Mouse (Mus musculus): ENCODE measurements around the gene Rgs17. TPM values are rescaled to one million over a fixed set of nuclear protein-coding genes. Genes with fewer than 3 reads are reported as not detected.
"Not testable (repeated sequence)": the region's sequence is repeated elsewhere in the genome, so short reads cannot be mapped to it uniquely, and the experiment has no call there.

Gene Rgs17
- polyA plus RNA-seq (2015; fragmentation: Nextera tagmentation; extraction: Ambion mirVana), result 12.0 and 13.4 TPM in 2 replicates

DNA sequence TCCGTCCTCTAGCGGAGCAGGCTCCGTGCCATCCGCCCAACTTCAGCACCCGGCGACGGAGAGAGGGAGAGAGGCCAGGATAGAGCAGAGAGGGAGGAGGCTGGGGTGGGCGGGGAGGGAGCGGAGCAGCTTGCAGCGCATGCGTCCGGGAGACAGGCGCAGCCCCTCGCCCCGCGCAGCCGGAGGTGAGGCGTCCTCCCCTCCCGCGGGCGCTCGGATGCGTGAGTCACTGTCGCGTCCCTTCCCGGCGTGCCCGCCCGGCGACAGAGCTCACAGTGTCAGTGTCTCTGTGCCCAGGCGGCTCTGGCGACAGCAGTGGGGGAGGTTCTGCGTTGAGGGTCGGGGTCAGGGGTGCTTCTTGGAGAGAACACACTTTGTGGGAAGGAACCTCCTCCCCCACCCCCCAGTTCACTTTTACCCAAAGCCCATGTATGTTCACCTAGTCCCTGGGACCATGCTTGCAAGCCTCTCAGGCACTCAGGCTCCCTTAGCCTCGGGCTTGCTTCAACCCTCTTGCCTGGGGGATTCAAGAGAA is at the start of gene Rgs17:
Gene Rgs17, minus strand, starts transcription at position 107 of the 535 bp plus-strand sequence.
- Histone ChIP-seq H3K9me3 (no peaks in the 10 kb centered on the region), H3K9ac (replicated peaks) (peak within 1 kb of the TSS; percentile 85), H3K27ac (peak within 1 kb of the TSS; percentile 83), H3K4me2 (replicated peaks) (peak within 1 kb of the TSS; percentile 76), H3K36me3 (no peaks in the 10 kb centered on the region), H3K4me3 (replicated peaks) (peak within 1 kb of the TSS; percentile 85), H3K27me3 (no peaks in the 10 kb centered on the region; the same call in 1 of the 2 replicates), H3K4me1 (replicated peaks) (peaks cover 13% of the 10 kb centered on the region)
- WGBS, result 0% methylated on average over 22 of the region's 35 CpGs
- ATAC-seq, result peak; percentile 96

DNA sequence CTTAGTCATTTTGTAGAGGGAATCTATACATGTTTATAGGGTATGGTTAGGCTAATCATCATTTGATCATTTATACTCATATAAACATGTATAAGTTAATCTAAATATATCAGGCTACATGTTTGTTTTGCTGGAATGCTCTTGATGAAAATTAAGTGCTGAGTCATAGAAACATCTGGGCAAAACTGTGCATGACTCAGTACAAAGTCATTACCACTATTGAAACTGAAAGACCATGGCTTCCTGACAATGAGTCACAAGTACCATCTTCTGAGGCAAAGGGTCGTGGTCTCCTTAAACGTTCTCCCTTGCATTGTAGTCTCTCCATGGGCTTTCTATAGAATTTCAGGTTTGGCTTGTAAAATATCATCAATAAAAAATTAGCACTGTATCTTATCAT is 45.5 kb upstream of the Rgs17 start:
- H3K9me3 ChIP-seq, result no peaks in the 10 kb centered on the region
- H3K27ac ChIP-seq, result no peak overlapping the region
- no peak overlapping the region for H3K9ac ChIP-seq (replicated peaks)
- 90% methylated on average over 2 of the region's 2 CpGs for WGBS
- H3K27me3 ChIP-seq, result no peaks in the 10 kb centered on the region
- no peaks in the 10 kb centered on the region for H3K4me1 ChIP-seq (replicated peaks)
- ATAC-seq, result no peak
- H3K4me2 ChIP-seq (replicated peaks), result no peak overlapping the region
- H3K36me3 ChIP-seq, result no peaks in the 10 kb centered on the region
- no peak overlapping the region for H3K4me3 ChIP-seq (replicated peaks)

DNA sequence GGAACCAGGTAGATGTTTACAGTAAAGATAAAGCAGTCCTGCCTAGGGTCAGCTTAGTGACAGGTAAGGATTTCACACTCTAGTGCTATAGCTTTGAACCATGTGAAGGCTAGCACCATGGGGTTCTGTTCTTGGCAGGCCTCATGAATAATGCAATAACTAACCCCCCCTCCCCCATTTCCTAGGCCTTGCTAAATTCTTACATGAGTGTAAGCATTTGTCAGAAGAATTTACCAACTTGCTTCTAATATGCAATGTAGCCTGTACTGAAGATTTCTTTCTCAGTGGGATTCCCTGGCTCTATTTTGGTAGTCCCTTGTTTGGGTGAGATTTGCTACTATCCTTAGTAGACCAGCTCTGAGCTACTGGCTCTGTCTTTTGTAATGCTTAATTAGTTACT is 31.6 kb upstream of the Rgs17 start:
- not testable (repeated sequence) for ATAC-seq; H3K4me1 ChIP-seq (replicated peaks); H3K4me3 ChIP-seq (replicated peaks); H3K36me3 ChIP-seq; H3K9me3 ChIP-seq; H3K4me2 ChIP-seq (replicated peaks); H3K27me3 ChIP-seq; H3K9ac ChIP-seq (replicated peaks); H3K27ac ChIP-seq

DNA sequence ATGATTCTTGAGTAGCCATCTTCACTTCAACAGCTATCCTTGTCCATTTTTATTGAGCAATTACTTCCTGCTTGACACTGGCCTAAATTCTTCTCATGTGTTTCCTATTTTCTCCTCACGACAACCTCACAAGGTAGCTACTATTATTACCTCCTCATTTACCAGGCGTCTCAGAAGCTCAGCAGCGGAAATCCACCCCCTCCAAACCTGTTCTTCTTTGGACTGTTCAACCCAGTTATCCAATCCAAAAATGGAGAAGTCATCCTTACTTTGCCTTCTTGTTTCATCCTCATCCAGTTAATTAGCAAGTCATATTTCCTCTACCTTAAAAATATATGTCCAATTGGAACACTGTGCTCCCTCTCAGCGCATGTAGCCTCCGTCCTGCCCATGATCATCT is 2.1 kb upstream of the Rgs17 start:
- Histone ChIP-seq H3K9me3 (no peaks in the 10 kb centered on the region), H3K36me3 (no peaks in the 10 kb centered on the region), H3K27me3 (no peaks in the 10 kb centered on the region; the same call in 1 of the 2 replicates), H3K4me2 (replicated peaks) (no peak overlapping the region), H3K4me3 (replicated peaks) (no peak overlapping the region), H3K4me1 (replicated peaks) (peaks cover 13% of the 10 kb centered on the region), H3K9ac (replicated peaks) (no peak overlapping the region), H3K27ac (no peak overlapping the region)
- ATAC-seq, result no peak
- 94% methylated on average over 5 of the region's 5 CpGs for WGBS

DNA sequence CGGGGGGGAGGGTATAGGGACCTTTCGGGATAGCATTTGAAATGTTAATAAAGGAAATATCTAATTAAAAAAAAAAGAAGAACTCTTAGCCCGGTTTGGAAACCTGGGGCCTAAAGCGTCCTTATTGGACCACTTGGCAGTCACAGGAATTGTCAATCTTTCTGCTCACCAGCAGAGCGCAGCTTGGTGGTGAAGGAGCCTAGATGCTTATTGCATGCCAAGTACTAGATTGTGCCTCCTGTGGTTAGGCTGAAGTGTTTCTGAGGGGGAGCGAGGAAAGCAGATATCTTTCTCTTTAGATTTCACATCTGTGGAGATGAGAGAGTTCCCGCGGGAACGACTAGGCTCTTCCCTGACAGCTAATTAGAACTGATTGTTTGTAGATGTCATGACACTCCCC is 896 bp upstream of the Rgs17 start:
- Histone ChIP-seq H3K9ac (replicated peaks) (no peak overlapping the region), H3K36me3 (no peaks in the 10 kb centered on the region), H3K4me2 (replicated peaks) (peak overlapping the region; percentile 76), H3K27ac (no peak overlapping the region), H3K27me3 (no peaks in the 10 kb centered on the region; the same call in 1 of the 2 replicates), H3K4me1 (replicated peaks) (peaks cover 13% of the 10 kb centered on the region), H3K9me3 (no peaks in the 10 kb centered on the region), H3K4me3 (replicated peaks) (no peak overlapping the region)
- WGBS, result 12% methylated on average over 9 of the region's 9 CpGs
- ATAC-seq, result no peak

DNA sequence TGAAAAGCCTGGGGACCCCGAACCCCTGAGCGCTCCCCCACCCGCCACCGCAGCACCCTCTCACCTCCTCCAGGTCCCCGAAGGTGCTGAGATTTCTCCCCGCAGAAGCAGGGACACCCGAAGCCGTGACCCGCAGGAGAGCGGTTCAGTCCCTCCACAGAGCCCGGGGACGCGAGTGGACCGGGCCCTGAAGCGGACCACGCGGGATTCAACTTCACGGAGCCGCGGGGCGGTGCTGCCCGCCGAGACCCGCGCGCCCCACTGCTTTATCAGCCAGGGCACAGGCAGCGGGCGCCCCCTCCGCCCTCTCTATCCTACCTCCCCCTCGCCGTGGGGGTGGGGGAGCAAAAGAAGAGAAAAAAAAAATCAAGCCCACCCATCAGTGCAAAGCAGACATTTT is 429 bp downstream of the Rgs17 start:
- Histone ChIP-seq H3K4me1 (replicated peaks) (peaks cover 13% of the 10 kb centered on the region), H3K9ac (replicated peaks) (peak overlapping the region; percentile 85), H3K27ac (peak overlapping the region; percentile 83), H3K4me3 (replicated peaks) (peak overlapping the region; percentile 85), H3K27me3 (no peaks in the 10 kb centered on the region; the same call in 1 of the 2 replicates), H3K9me3 (no peaks in the 10 kb centered on the region), H3K4me2 (replicated peaks) (peak overlapping the region; percentile 76), H3K36me3 (no peaks in the 10 kb centered on the region)
- peak; percentile 59 for ATAC-seq
- WGBS, result under 1% methylated on average over 31 of the region's 31 CpGs

DNA sequence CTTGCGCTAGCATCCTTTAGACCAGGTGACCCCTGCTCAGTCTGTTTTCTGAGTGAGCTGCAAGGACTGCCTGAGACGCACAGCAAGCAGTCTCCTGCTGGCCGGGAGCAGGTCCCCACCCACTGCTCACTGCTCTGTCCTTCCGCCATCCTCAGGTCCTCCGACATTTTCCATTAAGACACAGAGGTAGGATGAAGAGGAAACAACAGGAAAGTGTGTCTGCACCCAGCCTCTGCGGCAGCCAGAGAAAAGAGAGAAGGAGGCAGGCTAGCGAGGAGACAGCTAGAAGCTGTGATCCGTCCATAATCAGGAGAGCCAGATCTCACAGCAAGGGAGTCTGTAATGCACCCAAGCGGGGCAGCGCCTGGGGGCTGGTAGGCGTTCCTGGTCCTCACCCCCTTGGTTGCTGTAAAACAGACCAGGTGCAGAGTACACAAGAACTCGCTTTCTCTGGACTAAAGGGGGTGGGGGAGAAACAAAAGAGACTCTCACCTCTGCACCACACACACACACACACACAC is 1.1 kb downstream of the Rgs17 start:
- peak overlapping the region; percentile 76 for H3K4me2 ChIP-seq (replicated peaks)
- no peaks in the 10 kb centered on the region; the same call in 1 of the 2 replicates for H3K27me3 ChIP-seq
- no peaks in the 10 kb centered on the region for H3K9me3 ChIP-seq
- H3K27ac ChIP-seq, result peak overlapping the region; percentile 83
- WGBS, result under 1% methylated on average over 12 of the region's 12 CpGs
- peak; percentile 37 for ATAC-seq
- peaks cover 13% of the 10 kb centered on the region for H3K4me1 ChIP-seq (replicated peaks)
- H3K36me3 ChIP-seq, result no peaks in the 10 kb centered on the region
- H3K9ac ChIP-seq (replicated peaks), result peak overlapping the region; percentile 85
- peak overlapping the region; percentile 85 for H3K4me3 ChIP-seq (replicated peaks)

DNA sequence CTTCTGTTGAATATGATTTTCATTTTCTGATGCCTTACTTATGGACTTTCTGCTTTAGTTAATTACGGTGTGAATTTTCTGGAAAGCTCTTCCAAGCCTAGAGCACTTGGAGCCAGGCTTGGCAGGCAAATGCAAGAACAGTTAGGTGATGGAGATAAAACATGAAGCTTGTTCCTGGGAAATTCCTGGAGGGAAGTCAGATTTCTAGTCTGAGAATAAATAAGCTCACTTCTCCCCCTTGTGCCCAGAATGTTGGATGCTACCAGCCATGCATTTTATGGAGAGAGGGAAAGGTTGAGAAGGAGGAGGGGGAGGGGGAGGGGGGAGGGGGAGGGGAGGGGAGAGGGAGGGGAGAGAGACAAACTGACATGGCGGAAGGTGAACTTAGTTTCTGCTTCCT is 17.8 kb downstream of the Rgs17 start:
- H3K36me3 ChIP-seq, result no peaks in the 10 kb centered on the region
- WGBS, result 92% methylated on average over 2 of the region's 2 CpGs
- no peaks in the 10 kb centered on the region for H3K27me3 ChIP-seq
- no peak overlapping the region for H3K4me2 ChIP-seq (replicated peaks)
- no peaks in the 10 kb centered on the region for H3K9me3 ChIP-seq
- no peak overlapping the region for H3K27ac ChIP-seq
- H3K4me1 ChIP-seq (replicated peaks), result peaks cover 5% of the 10 kb centered on the region; the same call in 1 of the 2 replicates
- no peak overlapping the region for H3K9ac ChIP-seq (replicated peaks)
- no peak overlapping the region for H3K4me3 ChIP-seq (replicated peaks)
- no peak for ATAC-seq

DNA sequence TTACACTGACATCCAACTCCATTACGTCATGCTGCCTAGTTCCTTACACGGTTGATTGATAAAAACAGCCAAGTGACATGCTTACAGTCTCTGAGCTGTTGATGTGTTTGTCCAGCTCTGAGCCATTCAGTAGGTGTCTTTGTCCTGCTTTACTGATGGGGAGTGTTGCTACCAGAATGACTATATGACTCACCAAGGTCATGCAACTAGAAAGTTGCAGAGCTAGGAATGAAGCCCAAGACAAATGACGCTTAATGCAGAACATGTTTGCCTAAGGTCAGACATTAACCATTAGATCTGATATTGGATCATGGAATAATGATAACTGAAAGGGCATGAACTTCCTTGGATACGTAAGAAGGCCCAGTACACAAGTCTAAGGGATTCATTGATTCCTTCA is 20.4 kb downstream of the Rgs17 start:
- no peak overlapping the region for H3K4me3 ChIP-seq (replicated peaks)
- no peaks in the 10 kb centered on the region for H3K27me3 ChIP-seq
- WGBS, result 89% methylated on average over 4 of the region's 4 CpGs
- no peak overlapping the region for H3K4me2 ChIP-seq (replicated peaks)
- H3K27ac ChIP-seq, result no peak overlapping the region
- no peaks in the 10 kb centered on the region for H3K36me3 ChIP-seq
- no peaks in the 10 kb centered on the region for H3K9me3 ChIP-seq
- H3K9ac ChIP-seq (replicated peaks), result no peak overlapping the region
- no peak for ATAC-seq
- H3K4me1 ChIP-seq (replicated peaks), result peaks cover 1% of the 10 kb centered on the region; the same call in 1 of the 2 replicates

DNA sequence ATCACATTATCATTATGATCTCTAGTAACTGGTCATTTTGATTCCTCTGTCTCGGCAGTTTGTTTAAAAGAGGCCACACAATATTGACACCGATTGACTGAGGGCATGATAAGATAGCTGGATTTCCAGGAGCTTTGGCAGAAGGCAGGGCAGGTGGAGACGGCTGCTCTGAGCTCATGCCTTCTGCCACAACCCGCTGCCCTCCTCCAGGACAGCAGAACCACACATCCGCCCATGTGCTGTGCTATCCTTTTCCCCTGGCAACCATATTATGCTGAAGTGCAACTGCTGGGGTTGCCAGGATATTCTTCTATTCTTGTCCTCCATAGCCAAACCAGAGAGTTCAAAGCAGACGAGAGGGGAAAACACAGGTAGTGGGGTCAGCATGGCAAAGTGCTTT is 21.5 kb downstream of the Rgs17 start:
- no peak for ATAC-seq
- WGBS, result 83% methylated on average over 6 of the region's 6 CpGs
- H3K27me3 ChIP-seq, result no peaks in the 10 kb centered on the region

DNA sequence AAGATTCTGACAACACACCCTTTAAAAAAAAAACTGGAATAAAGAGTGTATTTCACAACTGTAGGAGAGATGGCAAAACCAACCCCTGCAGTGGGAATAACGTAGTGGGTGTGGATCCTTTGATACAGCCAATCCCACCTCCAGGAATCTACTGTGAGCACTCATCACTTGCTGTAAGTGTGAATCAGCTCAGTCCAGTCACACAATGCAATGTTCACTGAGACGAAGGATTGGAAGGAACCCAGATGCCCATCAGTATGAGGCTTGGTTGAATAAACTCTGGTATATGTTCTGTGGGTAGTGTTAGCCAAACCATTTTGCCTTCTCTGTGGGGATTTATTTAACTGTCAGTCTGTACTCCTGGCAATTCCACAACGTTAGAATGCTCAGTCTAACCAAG is 45.1 kb downstream of the Rgs17 start:
- WGBS, result 85% methylated on average over 3 of the region's 3 CpGs
- no peak overlapping the region for H3K27ac ChIP-seq
- H3K9me3 ChIP-seq, result no peaks in the 10 kb centered on the region
- no peak overlapping the region for H3K9ac ChIP-seq (replicated peaks)
- H3K4me3 ChIP-seq (replicated peaks), result no peak overlapping the region
- no peak overlapping the region for H3K4me2 ChIP-seq (replicated peaks)
- no peak for ATAC-seq
- no peaks in the 10 kb centered on the region for H3K27me3 ChIP-seq
- H3K36me3 ChIP-seq, result no peaks in the 10 kb centered on the region
- no peaks in the 10 kb centered on the region for H3K4me1 ChIP-seq (replicated peaks)

More for the DNA sequence above, 21.5 kb downstream of the Rgs17 start:
- Histone ChIP-seq H3K4me1 (replicated peaks) (no peaks in the 10 kb centered on the region), H3K4me3 (replicated peaks) (no peak overlapping the region), H3K36me3 (no peaks in the 10 kb centered on the region), H3K4me2 (replicated peaks) (no peak overlapping the region), H3K27ac (no peak overlapping the region), H3K9me3 (no peaks in the 10 kb centered on the region), H3K9ac (replicated peaks) (no peak overlapping the region)

DNA sequence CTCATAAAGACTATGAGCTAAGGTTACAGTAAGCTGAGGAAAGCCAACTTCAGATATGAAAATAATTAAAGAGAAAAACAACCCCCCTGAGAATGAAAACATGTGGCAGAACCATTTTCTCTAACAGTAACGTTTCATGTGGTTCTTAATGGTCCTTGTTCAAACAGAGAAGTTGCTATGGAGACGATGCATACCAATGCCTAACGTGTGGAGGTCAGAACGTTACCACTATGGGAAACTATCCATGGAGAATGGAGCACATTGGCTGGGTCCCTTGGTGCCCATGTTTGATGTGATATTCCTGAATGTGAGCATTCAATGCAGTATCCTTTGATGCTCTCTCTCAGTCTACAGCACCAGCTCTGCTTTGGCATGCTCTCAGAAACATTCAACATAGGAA is 51.1 kb downstream of the Rgs17 start:
- no peak for ATAC-seq
- no peaks in the 10 kb centered on the region for H3K27me3 ChIP-seq
- H3K9me3 ChIP-seq, result no peaks in the 10 kb centered on the region
- H3K4me2 ChIP-seq (replicated peaks), result no peak overlapping the region
- H3K4me3 ChIP-seq (replicated peaks), result no peak overlapping the region
- WGBS, result 53% methylated on average over 4 of the region's 4 CpGs
- H3K36me3 ChIP-seq, result no peaks in the 10 kb centered on the region
- peaks cover 10% of the 10 kb centered on the region; the same call in 1 of the 2 replicates for H3K4me1 ChIP-seq (replicated peaks)
- no peak overlapping the region for H3K27ac ChIP-seq
- H3K9ac ChIP-seq (replicated peaks), result no peak overlapping the region
